16 mouse cellular contexts compared by ENCODE assay signal in the genomic region with DNA sequence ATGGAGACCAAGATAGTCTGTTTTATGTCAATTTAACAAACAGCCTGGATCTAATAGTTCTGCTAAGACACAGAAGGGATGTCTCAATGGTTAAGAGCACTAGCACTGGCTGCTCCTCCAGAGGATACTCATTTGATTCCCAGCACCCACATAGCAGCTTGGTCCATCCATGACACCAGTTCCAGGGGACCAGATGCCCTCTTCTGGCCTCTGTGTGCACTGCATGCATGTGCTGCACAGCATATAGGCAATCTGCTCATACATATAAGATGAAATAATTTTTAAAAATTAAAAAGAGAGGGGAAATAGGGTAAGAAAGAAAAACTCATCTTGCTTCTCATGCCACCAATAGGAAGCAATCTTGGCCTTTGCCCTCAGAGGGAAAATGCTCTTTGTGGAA.
DNase-seq lines count a peak whose midpoint lies in the region; ATAC-seq and TF ChIP-seq lines count a peak whose summit lies in the region.
"Had no signal": no experiment of that assay in that cellular context is flagged by ENCODE, and none has a peak within 500 bp of the region (broad histone marks: within the 10 kb centered on the region; RNA-seq: fewer than 3 reads in every experiment).

No protein-coding gene starts in this region.

- H3K4me2 ChIP-seq in heart, embryonic 11.5 days: no peak overlapping the region
- H3K4me2 ChIP-seq in midbrain, postnatal 0 days (ENCODE audit: low read depth, low read length, poor library complexity, severe bottlenecking): no peak overlapping the region
- no peak overlapping the region for H3K4me2 ChIP-seq in midbrain, embryonic 16.5 days (ENCODE audit: low read length)
- H3K4me2 ChIP-seq in midbrain, embryonic 15.5 days: no peak overlapping the region
- H3K4me2 ChIP-seq: heart, embryonic 12.5 days; liver, embryonic 13.5 days had no signal

- no peaks in the 10 kb centered on the region for H3K4me1 ChIP-seq in heart, adult 2 months (ENCODE audit: control insufficient read depth, insufficient read depth, low read length)
- no peaks in the 10 kb centered on the region for H3K4me1 ChIP-seq in heart, embryonic 11.5 days (ENCODE audit: control insufficient read depth, insufficient read depth, low read length)
- H3K4me1 ChIP-seq in midbrain, postnatal 0 days (ENCODE audit: insufficient read depth, low read length): no peaks in the 10 kb centered on the region
- no peaks in the 10 kb centered on the region for H3K4me1 ChIP-seq in midbrain, embryonic 16.5 days (ENCODE audit: control insufficient read depth, insufficient read depth, low read length)
- H3K4me1 ChIP-seq in bone marrow, adult 2 months (ENCODE audit: control insufficient read depth, insufficient read depth, low read length): no peaks in the 10 kb centered on the region
- H3K4me1 ChIP-seq in small intestine, adult 2 months (ENCODE audit: control insufficient read depth, insufficient read depth, insufficient read length, low read length): no peaks in the 10 kb centered on the region
- H3K4me1 ChIP-seq in midbrain, embryonic 15.5 days: no peaks in the 10 kb centered on the region
- H3K4me1 ChIP-seq: heart, embryonic 12.5 days; liver, embryonic 13.5 days had no signal

- H3K9ac ChIP-seq in heart, adult 2 months (ENCODE audit: low read depth, low read length): no peak overlapping the region
- H3K9ac ChIP-seq in heart, embryonic 11.5 days (ENCODE audit: low read depth, low read length): no peak overlapping the region
- H3K9ac ChIP-seq in midbrain, postnatal 0 days (replicated peaks; ENCODE audit: low read length, poor library complexity, severe bottlenecking): no peak overlapping the region
- H3K9ac ChIP-seq in midbrain, embryonic 16.5 days (ENCODE audit: low read depth, low read length): no peak overlapping the region
- no peak overlapping the region for H3K9ac ChIP-seq in midbrain, embryonic 15.5 days
- H3K9ac ChIP-seq: heart, embryonic 12.5 days; liver, embryonic 13.5 days had no signal

- H3K27ac ChIP-seq in heart, adult 2 months: no peak overlapping the region
- H3K27ac ChIP-seq in heart, embryonic 11.5 days (ENCODE audit: low read depth, low read length): no peak overlapping the region
- H3K27ac ChIP-seq in midbrain, postnatal 0 days (ENCODE audit: low read depth, low read length): no peak overlapping the region
- H3K27ac ChIP-seq in midbrain, embryonic 16.5 days (ENCODE audit: low read length): no peak overlapping the region
- no peak overlapping the region for H3K27ac ChIP-seq in bone marrow, adult 2 months (ENCODE audit: control insufficient read depth, insufficient read depth, low read depth, low read length, poor library complexity)
- H3K27ac ChIP-seq in small intestine, adult 2 months (ENCODE audit: insufficient read depth, low read depth, low read length): no peak overlapping the region
- no peak overlapping the region for H3K27ac ChIP-seq in midbrain, embryonic 15.5 days
- H3K27ac ChIP-seq: gastrocnemius, adult 2 months; liver, embryonic 13.5 days had no signal

- TF ChIP-seq CTCF in heart, adult 2 months (IDR thresholded peaks at IDR 0.05): peak; percentile 21
- TF ChIP-seq CTCF in midbrain, postnatal 0 days (IDR thresholded peaks at IDR 0.05): peak; percentile 29
- TF ChIP-seq CTCF in bone marrow, adult 2 months (IDR thresholded peaks at IDR 0.05; ENCODE audit: control insufficient read depth, insufficient read depth, low read length): peak; percentile 47; the same call in 1 of the 2 replicates
- TF ChIP-seq CTCF in small intestine, adult 2 months (IDR thresholded peaks at IDR 0.05; ENCODE audit: extremely low read depth, insufficient read length, insufficient replicate concordance, low read depth, low read length): peak; percentile 28; the same call in 1 of the 2 replicates

- DNase-seq in heart, adult 2 months: no peak
- no peak for DNase-seq in midbrain, postnatal 0 days (ENCODE audit: low spot score)
- DNase-seq in right cerebral cortex, postnatal 25 days: no peak
- DNase-seq: adrenal gland, postnatal 14 days; cerebellum, adult 11-12 months; gastrocnemius, adult 2 months; kidney, adult 11 months; liver, embryonic 13.5 days had no signal

- no peak for ATAC-seq in heart, embryonic 11.5 days (replicated peaks; ENCODE audit: insufficient number of reproducible peaks, low FRiP score, low TSS enrichment)
- no peak for ATAC-seq in midbrain, postnatal 0 days (ENCODE audit: low FRiP score)
- ATAC-seq in midbrain, embryonic 16.5 days: no peak
- no peak for ATAC-seq in midbrain, embryonic 15.5 days (replicated peaks)

- no peaks in the 10 kb centered on the region for H3K79me2 ChIP-seq in heart, adult 2 months (replicated peaks; ENCODE audit: control insufficient read depth, insufficient read depth, low read length)

- no peak overlapping the region for H3K4me3 ChIP-seq in heart, adult 2 months
- H3K4me3 ChIP-seq in heart, embryonic 11.5 days (ENCODE audit: low read depth, low read length): no peak overlapping the region
- H3K4me3 ChIP-seq in midbrain, postnatal 0 days (ENCODE audit: low read depth, low read length): no peak overlapping the region
- no peak overlapping the region for H3K4me3 ChIP-seq in midbrain, embryonic 16.5 days (ENCODE audit: low read depth, low read length)
- no peak overlapping the region for H3K4me3 ChIP-seq in bone marrow, adult 2 months (replicated peaks; ENCODE audit: control insufficient read depth, low read depth, low read length)
- no peak overlapping the region for H3K4me3 ChIP-seq in small intestine, adult 2 months (ENCODE audit: low read depth, low read length)
- no peak overlapping the region for H3K4me3 ChIP-seq in midbrain, embryonic 15.5 days
- H3K4me3 ChIP-seq: erythroblast, embryonic 14.5 days; gastrocnemius, adult 2 months; heart, embryonic 12.5 days; liver, embryonic 13.5 days; megakaryocyte, embryonic 14.5 days had no signal

- H3K36me3 ChIP-seq in heart, adult 2 months (ENCODE audit: control insufficient read depth, insufficient read depth, low read length): no peaks in the 10 kb centered on the region
- no peaks in the 10 kb centered on the region for H3K36me3 ChIP-seq in heart, embryonic 11.5 days (ENCODE audit: control insufficient read depth, insufficient read depth, low read length)
- H3K36me3 ChIP-seq in midbrain, postnatal 0 days (ENCODE audit: insufficient read depth, low read length): 0 out of 2 replicates have a peak, but pooled peaks cover 3% of the 10 kb centered on the region
- 0 out of 2 replicates have a peak, but pooled peaks cover 5% of the 10 kb centered on the region for H3K36me3 ChIP-seq in midbrain, embryonic 16.5 days (ENCODE audit: control insufficient read depth, insufficient read depth, low read length)
- no peaks in the 10 kb centered on the region for H3K36me3 ChIP-seq in small intestine, adult 2 months (ENCODE audit: control insufficient read depth, insufficient read depth, low read length)
- no peaks in the 10 kb centered on the region for H3K36me3 ChIP-seq in midbrain, embryonic 15.5 days (replicated peaks)
- H3K36me3 ChIP-seq: heart, embryonic 12.5 days; liver, embryonic 13.5 days had no signal

- no peak for TF ChIP-seq POLR2A in heart, adult 2 months (IDR thresholded peaks at IDR 0.05; ENCODE audit: insufficient read depth, low read depth, low read length)
- no peak for TF ChIP-seq POLR2A in bone marrow, adult 2 months (IDR thresholded peaks at IDR 0.05; ENCODE audit: borderline replicate concordance, control insufficient read depth, low read depth, low read length)
- TF ChIP-seq POLR2A in small intestine, adult 2 months (IDR thresholded peaks at IDR 0.05; ENCODE audit: low read depth, low read length): no peak

- no peaks in the 10 kb centered on the region for H3K27me3 ChIP-seq in heart, adult 2 months (ENCODE audit: control insufficient read depth, insufficient read depth, low read length)
- no peaks in the 10 kb centered on the region for H3K27me3 ChIP-seq in heart, embryonic 11.5 days (ENCODE audit: control insufficient read depth, insufficient read depth, low read length)
- H3K27me3 ChIP-seq in midbrain, postnatal 0 days (ENCODE audit: insufficient read depth, low read length): no peaks in the 10 kb centered on the region
- H3K27me3 ChIP-seq in midbrain, embryonic 16.5 days (ENCODE audit: control insufficient read depth, insufficient read depth, low read depth, low read length): no peaks in the 10 kb centered on the region
- no peaks in the 10 kb centered on the region; the same call in 1 of the 2 replicates for H3K27me3 ChIP-seq in small intestine, adult 2 months (ENCODE audit: control insufficient read depth, insufficient read depth, low read length)
- no peaks in the 10 kb centered on the region for H3K27me3 ChIP-seq in midbrain, embryonic 15.5 days (replicated peaks)
- H3K27me3 ChIP-seq: heart, embryonic 12.5 days; liver, embryonic 13.5 days had no signal

- H3K9me3 ChIP-seq in heart, embryonic 11.5 days (replicated peaks; ENCODE audit: control insufficient read depth, low read length): no peaks in the 10 kb centered on the region
- H3K9me3 ChIP-seq in midbrain, postnatal 0 days (ENCODE audit: low read length): no peaks in the 10 kb centered on the region
- no peaks in the 10 kb centered on the region for H3K9me3 ChIP-seq in midbrain, embryonic 16.5 days (replicated peaks; ENCODE audit: control insufficient read depth, low read length, poor library complexity, severe bottlenecking)
- H3K9me3 ChIP-seq in midbrain, embryonic 15.5 days: no peaks in the 10 kb centered on the region
- H3K9me3 ChIP-seq: heart, embryonic 12.5 days; liver, embryonic 13.5 days; megakaryocyte, embryonic 14.5 days had no signal

- TF ChIP-seq EP300 in heart, adult 2 months (IDR thresholded peaks at IDR 0.05; ENCODE audit: insufficient read depth, low read depth, low read length): no peak

- intact Hi-C loops in heart, adult 2 months (cut with DNase I): no loop called here
